Mouse (Mus musculus): ENCODE measurements around the gene Socs1.

DNA sequence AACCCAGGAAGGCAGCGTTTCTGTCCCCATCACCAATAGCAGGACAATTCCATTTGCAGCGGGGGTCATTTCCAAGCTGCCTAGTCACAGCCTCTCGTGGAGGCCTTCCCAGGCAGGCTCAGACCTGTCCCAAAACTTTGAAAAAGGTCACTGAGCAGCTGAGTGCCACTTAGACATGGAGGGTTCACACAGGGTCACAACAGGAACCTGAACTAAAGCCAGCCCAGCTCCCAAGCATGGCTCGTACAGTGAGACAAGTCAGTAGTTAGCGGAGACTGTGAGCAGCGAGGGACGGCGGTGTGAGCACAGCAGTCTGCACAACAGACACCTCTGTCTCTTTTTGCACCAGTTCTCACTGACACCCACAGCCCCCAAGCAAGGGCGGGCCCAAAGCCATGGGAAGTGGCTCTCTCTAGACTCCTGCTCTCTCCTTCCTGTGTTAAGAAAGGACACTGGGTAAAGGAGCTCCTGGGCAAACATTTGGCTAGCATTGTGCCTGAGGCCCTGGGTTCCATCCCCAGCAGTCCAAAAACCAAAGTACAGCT lies 45.4 kb downstream of the Socs1 start:
- TF ChIP-seq CTCF (IDR thresholded peaks at IDR 0.05; ENCODE audit: control insufficient read depth, insufficient read depth, low read length): no peak
- no peak for TF ChIP-seq POLR2A (IDR thresholded peaks at IDR 0.05; ENCODE audit: borderline replicate concordance, control insufficient read depth, low read depth, low read length)

All from bone marrow, adult 2 months (tissue).